Mouse (Mus musculus) kidney, adult 2 months (tissue): Measurements from ENCODE around the gene Tex12.

Source experiments
- CTCF ChIP-seq: fragments of 200-500 bp; conservative IDR thresholded peaks from 2 replicates; pipeline ENCODE4 v1.5.1; 2011; ENCODE audit warnings: low read depth, mild to moderate bottlenecking, control low read depth, low read length, moderate library complexity, mixed read lengths; ENCODE audit not compliant: insufficient read depth, insufficient read length
- POLR2A ChIP-seq: fragments of 200-500 bp; IDR thresholded peaks from one replicate; pipeline ENCODE4 v1.6.1; 2011; ENCODE audit warnings: low read depth, low read length, control low read depth

DNA sequence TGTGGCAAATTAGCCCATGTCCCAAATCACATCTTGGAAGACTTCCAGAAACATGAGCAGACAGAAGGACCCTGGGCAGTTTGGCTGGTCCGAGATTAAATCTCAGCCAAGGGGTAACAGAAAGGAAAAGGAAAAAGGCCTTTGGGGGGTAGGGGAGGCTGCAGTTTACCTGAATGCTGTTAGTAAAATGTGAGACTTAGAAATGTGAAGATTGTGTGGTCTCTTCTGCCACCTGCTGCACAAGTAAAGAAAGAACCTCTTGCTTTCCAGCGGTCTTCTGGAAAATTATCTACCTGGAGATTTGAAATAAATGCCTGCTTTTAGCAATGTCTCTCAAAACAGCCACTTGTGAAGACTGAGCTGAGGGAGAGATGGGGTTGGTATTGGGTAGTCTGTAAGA is 30.2 kb downstream of the Tex12 start:
- TF ChIP-seq CTCF (no peak), POLR2A (no peak)
